Mouse (Mus musculus): ENCODE data around the gene Sdhb.

DNA sequence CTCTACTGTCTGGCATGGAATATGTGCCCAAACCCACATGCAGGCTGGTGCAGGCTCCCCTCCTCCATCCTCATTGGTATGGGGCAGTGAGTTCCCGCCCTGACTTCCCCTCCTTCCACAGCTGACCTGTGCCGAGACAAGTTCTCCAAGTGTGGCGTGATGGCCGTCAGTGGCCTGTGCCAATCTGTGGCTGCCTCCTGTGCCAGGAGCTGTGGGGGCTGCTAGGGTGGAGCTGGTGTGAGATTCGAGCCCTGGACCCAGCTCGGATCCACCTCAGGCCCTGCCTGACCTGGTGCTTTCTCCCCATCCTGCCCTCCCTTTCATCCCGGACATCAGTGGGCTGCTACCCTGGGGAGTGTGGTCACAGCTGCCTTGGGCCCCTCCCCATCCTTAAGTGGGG lies 54.4 kb downstream of the Sdhb start:
- TF ChIP-seq CTCF (conservative IDR thresholded peaks at IDR 0.05; ENCODE audit: insufficient read depth, insufficient read length, low read depth, low read length) (no peak), POLR2A (IDR thresholded peaks at IDR 0.05; ENCODE audit: low read depth, low read length) (no peak)
